Mouse (Mus musculus): ENCODE data around the gene Meox1.

DNA sequence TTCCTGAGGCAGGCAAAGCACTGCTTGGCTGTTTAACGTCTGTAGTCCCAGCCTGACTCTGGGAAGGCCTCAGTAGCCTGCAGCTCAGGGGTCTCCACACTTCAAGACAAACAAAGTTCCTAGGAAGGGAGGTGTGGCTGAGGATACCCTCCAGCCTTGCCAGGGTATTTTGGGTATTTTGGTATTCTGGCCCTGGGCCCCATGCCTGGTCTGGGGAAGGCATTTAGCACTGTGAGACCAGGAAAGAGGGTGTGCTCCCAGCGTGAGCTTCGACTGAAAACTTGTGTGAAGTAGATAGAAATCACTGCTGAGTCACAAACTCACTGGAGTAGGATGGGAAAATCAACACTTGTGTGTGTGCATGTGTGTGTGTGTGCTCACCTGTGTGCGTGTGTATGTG lies 14.5 kb downstream of the Meox1 start:
- TF ChIP-seq POLR2A (IDR thresholded peaks at IDR 0.05; ENCODE audit: insufficient read depth, low read depth, low read length) (no peak), CTCF (IDR thresholded peaks at IDR 0.05; ENCODE audit: insufficient read depth, low read depth, low read length) (no peak)

Measured in olfactory bulb, adult 2 months (tissue).